Mouse (Mus musculus): ENCODE measurements at regions not wholly inside any gene's neighbourhood (a gene's known extent, or its start where the extent isn't known, plus 50 kb on each side); places are given as distances from the start of the nearest gene placed in this dataset.
"Not testable (repeated sequence)": the region's sequence is repeated elsewhere in the genome, so short reads cannot be mapped to it uniquely, and the experiment has no call there.

DNA sequence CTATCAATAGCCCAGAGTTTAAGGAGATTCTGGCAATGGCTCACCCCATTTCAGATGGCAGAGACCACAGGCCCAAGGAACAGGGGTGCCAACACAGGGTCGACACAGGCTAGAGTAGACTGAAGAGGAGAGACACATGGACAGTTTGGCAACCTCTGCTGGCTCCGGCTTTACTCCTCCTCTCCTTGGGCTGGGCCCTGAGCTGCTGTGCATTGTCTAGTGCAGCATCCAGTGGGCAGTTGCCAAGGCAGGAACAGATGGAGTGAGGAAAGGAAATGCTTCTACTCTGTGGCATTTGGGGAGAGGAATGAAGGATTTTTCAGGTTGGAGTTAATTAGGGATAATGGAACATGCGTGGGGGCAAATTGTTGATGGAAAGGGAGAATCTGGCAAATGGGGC lies 151.0 kb upstream of the 1700012A03Rik start:
- DNase-seq (ENCODE audit: low spot score in 2 of 2), result peak; percentile 62 to 71

DNA sequence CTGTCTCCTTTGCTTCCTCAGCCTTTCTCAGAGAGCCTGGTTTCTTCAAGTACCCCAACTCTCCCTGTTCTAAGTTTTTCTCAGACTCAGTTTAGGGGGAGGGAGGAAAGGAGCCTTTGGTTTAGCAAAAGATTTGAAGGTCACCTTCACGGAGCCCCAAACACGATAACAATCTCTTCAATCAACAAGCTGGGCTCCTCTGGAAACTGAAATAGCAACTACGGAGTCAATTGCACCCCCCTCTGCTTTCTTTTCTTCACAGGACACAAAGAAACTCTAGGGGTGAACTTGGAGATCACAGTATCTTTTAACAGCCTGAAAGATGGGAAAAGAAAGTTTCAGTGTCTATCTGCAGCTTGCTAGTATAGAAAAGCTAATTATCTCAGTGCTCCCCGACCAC lies 151.4 kb upstream of the 1700012A03Rik start:
- DNase-seq (ENCODE audit: low spot score in 2 of 2), result no peak

DNA sequence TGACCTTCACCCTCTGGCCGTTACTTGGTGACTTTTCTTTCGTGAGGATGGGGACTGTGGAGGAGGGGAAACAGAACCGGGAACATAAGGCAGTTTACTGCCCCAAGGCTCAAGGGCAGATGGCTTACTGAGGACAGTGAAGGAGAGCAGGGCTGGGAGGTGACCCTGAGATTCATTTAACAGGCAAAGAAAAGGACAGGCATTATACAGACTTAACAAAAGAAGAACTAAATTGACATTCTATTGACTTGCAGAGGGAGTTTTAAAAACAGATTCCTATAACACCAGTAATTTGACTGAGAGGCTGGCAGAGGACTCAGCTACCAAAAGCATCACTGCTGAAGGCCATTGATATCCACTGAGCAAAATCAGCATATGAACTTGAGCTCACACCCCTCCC lies 153.0 kb upstream of the 1700012A03Rik start:
- no peak for DNase-seq (ENCODE audit: low spot score in 2 of 2)

DNA sequence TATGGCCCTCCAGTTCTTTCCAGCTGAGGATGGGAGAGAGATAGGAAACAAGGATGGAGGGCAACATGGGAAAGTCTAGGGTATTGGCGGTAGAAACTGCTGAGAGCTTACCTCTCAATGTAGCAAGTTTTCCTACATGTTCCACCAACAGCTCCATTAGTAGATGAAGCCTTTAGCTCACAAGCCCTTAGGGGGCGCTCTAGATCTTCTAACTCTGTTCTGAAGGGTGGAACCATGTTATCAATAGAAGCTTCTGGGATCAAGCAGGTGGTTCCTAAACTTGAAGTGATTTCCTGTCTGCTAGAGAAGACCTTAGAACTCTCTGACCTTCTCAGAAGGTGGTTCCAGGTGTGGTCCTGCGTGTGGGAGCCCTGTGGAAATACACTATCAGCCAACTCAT lies 154.2 kb upstream of the 1700012A03Rik start:
- DNase-seq (ENCODE audit: low spot score in 2 of 2), result peak; percentile 48 to 59

DNA sequence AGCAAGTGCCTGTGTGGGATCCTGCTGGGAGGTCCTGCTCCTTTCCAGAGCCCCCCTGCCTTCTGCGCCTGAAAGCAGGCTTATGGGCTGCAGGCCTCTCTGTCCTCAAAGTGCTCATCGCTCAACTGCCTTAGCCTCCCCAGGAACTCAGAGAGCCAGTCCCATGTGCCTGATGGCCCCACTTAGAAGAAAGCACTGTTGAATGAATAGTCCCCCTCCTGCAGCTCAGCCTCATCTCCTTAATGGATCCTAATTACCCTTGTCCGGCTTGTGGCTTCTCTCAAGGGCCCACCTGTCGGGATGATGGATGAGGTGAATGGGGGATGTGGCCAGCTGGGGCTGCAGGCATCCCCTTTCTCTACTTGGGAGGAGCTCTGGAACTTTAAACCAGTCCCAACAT lies 163.1 kb upstream of the 1700012A03Rik start:
- DNase-seq (ENCODE audit: low spot score in 2 of 2), result no peak

DNA sequence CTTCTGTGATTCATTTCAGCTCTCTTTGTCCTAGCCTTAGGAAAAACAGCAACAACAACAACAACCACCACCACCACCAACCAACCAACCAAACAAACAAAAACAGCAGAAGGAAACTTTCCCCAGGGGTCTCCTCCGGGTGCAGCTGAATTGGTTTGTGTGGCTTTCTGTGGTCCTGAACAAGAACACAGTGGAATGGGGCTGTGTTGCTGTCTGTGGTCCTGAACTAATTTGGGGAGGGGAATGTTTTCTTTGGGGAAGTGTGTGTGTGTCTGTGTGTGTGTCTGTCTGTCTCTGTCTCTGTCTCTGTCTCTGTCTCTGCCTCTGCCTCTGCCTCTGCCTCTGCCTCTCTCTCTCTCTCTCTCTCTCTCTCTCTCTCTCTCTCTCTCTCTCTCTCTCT lies 164.8 kb upstream of the 1700012A03Rik start:
- not testable (repeated sequence) for DNase-seq (ENCODE audit: low spot score in 2 of 2)

DNA sequence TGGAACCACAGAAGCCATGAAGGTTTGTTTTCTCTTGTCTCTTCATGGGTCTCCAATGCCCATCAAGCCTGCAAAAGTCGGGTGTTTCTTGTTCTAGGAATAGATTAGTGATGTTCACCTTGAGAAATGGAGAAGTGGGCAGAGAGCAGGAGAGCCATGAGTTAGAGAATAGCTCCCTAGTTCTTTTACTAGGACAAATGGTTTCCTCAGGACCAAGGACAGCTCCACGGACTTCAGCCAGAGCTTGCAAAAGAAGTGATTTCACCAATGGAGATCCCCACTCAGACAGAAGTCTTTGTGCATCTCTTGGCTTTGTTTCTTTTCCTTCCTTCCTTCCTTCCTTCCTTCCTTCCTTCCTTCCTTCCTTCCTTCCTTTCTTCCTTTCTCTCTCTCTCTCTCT lies 166.3 kb upstream of the 1700012A03Rik start:
- no peak for DNase-seq (ENCODE audit: low spot score in 2 of 2)

DNA sequence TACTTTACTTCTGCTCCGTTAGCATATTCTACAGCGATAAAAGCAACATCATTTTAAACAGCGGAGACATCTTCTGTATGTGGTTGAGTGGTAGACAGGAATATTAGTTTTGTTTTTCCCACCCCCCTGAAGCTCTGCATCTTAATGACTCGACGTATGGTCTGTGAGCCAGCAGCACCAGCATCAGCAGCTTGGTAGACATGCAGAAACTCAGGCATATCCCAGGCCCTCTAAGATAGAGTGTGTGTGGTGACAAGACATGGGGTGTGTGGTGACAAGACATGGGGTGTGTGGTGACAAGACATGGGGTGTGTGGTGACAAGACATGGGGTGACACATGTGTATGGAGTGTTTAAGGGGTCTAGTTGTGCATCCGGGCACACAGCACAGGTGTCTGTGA lies 175.4 kb upstream of the 1700012A03Rik start:
- DNase-seq (ENCODE audit: low spot score in 2 of 2), result no peak

DNA sequence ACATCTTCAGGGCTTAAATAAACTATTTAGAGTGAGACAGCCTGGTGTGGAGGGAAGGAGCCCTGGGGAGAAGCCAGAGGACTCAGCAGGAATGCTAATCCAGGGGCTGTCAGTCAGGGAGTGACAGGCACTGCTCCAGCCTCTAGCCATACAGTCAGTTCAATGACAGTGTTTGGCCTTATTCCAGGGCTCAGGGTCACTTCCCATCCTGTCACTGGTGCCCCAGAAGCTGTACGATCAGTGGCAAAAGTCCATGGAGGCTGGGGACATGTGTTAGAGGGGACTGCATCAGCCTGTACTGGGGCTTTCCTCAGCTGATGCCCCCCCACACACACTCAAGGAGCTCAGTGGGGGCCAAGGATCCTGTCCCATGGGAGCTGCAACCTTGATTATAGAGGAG lies 176.1 kb upstream of the 1700012A03Rik start:
- DNase-seq (ENCODE audit: low spot score in 2 of 2), result no peak

DNA sequence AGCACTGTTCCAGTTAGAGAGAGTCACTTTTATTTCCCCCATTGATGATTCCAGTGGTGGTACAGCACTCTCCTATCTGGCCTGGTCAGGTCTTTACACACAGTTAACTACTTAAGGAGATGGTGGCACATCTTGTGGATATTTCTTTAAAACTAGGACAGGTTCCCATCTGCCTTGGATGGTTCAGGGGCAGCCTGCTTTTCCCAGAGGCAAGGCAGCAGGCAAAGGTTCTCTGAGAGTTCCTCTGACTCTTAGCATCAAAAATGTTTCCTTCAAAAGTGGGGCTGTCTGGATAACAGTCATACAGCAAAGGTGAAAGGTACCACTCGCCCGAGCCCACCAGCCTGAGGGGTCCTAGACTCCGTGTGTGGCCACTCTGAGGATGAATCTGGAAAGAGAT lies 178.3 kb upstream of the 1700012A03Rik start:
- DNase-seq (ENCODE audit: low spot score in 2 of 2), result no peak

DNA sequence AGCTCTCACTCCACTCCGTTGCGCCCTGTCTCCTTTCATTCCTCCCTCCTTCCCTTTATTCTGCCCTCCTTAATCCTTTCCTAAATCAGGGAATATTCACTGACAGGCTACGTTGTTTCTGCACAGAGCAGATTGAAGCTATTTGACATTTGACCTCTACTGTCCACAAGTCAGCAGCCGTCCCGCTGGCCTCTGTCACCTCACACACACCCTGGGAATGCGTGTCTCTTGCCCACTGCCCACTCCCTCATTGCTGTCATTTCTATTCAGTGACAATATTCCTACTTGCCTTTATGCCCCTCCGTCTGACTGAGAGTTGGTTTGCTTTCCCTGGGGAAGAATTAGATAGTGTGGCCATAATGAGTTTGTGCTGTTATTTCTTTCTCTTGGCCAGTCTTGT lies 188.1 kb upstream of the 1700012A03Rik start:
- no peak for DNase-seq (ENCODE audit: low spot score in 2 of 2)

DNA sequence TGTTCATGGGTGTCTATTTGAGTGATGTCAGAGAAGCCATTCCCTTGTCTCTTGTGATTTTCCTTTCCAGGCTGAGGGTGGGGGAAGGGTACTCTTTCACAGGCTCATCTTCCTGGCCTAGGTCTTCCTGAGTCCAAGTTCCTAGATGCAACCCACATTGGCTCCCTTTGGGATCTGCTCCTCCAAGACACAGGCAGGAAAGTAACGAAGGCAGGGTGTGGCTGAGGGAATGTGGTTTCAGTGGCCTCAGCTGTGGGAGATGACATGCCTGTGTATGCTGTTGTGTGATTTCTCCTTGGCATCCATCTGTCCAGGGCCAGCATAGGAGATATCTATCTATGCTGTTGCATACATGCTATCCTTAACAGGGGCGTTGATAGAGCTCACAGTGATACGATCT lies 190.4 kb upstream of the 1700012A03Rik start:
- no peak for DNase-seq (ENCODE audit: low spot score in 2 of 2)

DNA sequence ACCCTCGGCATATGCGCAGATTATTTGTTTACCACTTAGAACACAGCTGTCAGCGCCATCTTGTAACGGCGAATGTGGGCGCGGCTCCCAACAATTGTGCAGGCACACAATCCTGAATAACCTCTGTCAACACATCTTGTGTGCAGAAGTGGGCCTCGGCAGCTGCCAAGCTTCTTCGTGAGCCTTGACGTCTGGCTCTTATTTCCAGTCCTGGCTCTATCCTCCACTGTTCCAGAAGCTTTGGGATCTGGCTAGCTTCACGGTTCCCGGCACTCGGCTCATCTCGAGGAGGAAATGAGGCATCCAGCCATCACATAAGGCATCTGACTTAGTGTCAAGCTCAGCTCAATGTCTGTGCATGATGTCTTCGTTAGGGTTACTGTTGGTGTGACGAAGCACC lies 195.8 kb upstream of the 1700012A03Rik start:
- DNase-seq (ENCODE audit: low spot score in 2 of 2), result no peak

DNA sequence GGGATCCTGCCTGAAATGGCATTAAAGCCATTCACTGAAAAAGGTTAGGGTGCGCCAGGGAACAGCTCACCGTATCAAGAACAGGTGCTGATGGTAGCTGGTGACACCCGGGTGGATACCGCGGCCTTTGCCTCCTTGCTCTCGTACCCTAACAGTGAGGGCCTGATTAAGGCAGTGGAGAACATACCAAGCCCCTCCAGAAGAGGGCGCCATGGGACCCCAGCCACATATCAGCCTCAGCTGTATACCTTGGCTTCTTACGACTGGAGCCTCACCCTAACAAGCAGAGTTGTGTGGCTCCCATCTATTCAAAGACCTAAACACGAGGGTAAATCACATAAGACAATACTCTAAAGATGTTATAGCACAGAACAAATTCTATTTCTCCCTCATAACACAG lies 203.7 kb upstream of the 1700012A03Rik start:
- DNase-seq (ENCODE audit: low spot score in 2 of 2), result no peak

DNA sequence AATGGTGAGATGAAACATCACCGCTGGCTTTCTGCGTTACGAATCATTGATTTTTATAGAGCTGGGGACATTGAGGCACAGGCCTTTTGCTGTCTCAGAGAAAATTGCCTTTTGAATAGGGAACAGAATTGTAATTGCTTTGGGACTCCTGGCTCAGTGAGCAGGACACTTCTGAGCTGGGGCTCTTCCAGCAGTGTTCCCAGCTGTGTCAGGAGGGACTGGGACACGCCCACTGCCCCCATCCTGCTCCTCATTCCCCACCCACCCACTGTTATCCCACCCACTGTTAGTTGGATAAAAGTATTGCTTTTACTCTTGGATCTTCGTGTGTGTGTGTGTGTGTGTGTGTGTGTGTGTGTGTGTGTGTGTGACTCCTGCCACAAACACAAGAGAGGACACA lies 204.4 kb upstream of the 1700012A03Rik start:
- no peak for DNase-seq (ENCODE audit: low spot score in 2 of 2)

DNA sequence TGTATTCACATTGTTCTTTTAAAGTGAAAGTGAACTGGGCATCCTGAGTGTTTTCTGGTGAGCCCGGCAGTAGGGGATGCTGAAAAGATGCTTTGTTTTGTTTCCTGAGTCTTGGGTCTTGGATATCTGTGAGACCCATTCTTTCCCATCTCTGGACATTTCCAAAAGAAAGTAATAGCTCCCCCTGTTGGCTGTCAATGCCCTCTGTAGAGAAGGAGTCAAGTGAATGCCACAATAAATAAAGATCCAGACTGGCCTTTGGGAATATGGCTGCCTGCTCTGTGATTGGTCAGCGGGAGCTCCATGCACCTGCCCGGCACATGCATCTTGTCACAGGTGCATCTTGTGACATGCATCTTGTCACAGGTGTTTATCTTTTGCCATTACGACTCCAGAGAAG lies 209.4 kb upstream of the 1700012A03Rik start:
- no peak for DNase-seq (ENCODE audit: low spot score in 2 of 2)

DNA sequence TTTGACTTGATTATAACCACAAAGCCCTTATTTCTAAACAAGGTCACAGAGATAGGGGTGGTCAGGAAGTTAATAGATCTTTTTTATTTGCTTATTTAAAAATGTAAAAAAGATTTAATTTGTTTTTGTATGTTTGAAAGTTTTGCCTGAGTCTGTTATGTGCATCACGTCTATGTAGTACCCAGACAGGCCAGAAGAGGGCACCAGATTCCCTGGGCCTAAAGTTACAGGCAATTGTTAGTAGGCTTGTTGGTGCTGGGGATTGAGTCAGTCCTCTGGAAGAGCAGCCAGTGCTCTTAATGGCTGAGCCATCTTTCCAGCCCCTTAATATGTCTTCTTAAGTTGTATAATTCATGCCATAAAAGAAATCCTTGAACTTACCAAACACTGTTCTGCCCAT lies 211.5 kb upstream of the 1700012A03Rik start:
- DNase-seq (ENCODE audit: low spot score in 2 of 2), result peak in 1 of 2 experiments; percentile 6

DNA sequence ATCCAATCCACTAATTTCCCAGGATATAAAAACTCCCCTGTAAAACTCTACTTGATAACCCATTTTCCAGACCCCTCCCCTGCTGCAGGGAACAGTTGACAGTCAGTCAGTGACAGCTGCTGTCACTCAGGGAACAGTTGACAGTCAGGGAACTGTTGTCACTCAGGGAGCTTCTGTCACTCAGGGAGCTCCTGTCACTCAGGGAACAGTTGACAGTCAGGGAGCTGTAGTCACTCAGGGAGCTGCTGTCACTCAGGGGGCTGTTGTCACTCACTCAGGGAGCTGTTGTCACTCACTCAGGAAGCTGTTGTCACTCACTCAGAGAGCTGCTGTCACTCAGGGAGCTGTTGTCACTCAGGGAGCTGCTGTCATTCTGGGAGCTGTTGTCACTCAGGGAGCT lies 214.3 kb upstream of the 1700012A03Rik start:
- DNase-seq (ENCODE audit: low spot score in 2 of 2), result no peak

DNA sequence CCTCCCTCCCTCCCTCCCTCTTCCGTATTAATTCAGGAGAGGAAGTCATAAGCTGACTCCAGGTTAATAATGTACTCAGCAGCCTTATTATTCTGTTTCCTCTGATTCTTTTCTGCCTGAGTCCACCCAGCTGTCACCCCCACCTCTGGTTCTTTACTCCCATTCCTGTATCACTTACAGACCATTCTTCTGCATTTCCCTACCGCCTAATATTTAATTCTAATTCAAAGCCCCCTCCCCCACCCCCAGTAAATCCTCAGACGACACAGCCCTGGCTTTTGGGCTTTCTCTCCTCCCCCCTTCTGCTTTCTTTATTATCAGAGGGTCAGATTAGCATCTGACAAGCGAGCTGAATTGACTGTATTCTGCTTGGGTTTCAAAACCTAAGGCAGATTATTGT lies 215.5 kb upstream of the 1700012A03Rik start:
- DNase-seq (ENCODE audit: low spot score in 2 of 2), result no peak

DNA sequence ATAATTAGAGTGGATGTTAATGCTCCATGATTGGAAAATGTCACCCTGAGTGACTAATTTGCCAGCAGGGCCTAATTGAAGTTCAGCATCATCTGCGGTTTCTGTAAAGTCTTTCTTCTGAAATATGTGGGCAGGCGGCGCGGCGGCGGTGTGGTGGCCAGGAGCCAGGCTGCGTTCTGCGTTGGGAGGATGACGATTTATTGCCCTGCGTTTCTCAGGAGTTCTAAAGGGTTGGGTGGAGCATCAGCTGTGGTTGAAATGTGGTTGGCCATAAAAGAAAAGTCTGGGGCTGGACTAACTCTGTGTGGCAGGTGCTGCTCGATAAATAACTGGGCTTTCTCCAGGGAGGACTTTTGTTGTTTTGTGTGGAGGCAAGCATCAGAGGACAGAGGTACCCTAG lies 219.4 kb upstream of the 1700012A03Rik start:
- peak; percentile 6 to 20 for DNase-seq (ENCODE audit: low spot score in 2 of 2)

DNA sequence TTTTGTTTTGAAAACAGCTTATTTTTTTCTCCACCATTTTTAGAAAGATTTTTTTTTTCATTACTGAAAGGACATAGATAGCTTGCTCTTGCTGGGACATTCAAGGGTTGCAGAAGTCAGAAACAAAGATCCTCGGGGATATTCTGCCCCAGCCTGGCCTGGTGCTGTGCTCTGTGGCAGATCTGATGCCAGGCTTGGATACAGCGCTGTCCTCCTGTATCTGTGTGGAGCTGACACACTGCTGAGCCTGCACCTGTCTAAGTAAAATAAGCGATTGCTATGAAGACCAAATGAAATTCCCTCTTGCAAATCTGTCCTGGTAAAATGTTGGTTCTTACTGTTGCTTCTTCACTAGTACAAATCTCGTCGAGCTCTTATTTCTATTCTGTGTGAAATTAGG lies 226.4 kb upstream of the 1700012A03Rik start:
- no peak for DNase-seq (ENCODE audit: low spot score in 2 of 2)

DNA sequence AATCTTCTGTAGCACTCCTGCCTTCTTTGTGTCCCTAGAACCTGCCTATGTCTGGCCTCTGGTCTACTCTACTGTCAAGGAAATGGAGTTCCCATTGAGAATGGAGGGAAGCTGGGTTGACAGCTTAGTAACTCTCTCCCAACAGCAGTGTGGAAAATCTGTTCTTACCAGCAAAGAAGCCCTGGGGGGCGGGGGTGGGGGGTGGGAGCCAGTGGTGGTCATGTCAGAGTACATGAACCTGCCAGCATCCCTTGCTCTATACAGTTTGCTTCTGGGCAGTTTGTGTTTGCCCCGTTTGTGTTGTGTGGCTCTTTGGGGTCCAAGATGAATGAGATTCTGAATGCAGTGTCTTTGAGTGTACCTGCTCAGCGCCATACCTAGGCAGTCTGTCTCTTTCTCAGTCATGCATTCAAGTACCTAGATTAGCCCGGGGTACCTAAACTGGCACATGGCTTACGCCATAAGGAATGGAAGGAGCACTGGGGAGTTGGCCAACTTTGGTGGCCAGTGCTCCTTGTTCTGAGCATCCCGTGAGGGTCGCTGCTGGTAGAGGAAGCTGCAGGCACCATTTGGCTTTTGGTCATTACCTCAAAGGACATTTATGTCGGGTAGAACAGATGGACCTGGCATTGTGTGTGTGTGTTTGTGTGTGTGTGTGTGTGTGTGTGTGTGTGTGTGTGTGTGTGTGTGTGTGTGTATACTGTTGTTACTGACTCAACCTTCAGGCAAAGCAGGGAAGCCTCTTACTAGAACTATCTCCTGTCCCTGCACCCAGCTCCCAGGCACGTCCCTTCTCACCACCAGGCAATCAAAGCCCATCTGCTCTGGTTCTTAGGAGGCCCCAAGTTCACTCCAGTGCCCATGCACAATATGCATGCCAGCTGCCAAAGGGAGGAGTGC lies 227.6 kb upstream of the 1700012A03Rik start:
- DNase-seq (ENCODE audit: low spot score in 2 of 2), result no peak

DNA sequence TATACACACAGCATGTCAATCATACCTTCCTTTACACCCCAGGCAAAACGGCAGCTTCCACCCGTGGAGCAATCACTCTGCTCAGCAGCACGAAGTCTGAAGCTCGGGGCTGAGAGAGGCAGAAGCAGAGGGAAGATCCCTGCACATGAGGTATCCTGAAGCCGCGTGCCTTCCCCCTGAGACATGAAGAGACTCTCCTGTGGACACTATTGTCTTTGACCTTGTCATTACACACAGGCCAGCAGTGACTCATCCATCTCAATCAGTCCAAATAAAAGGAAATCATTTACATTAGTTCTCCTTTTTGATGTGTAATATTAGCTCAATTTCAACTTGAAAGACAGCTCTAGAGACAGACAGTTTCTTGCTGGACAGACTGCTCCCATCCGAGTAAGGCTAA lies 228.4 kb upstream of the 1700012A03Rik start:
- no peak for DNase-seq (ENCODE audit: low spot score in 2 of 2)

Measured in left cerebral cortex, adult 18-20 months (tissue).